Mouse (Mus musculus) megakaryocyte, embryonic 14.5 days (primary cell): ENCODE measurements around the gene Pdzd11.

ENCODE experiments used
- FLI1 ChIP-seq: IDR thresholded peaks from 2 replicates; pipeline ENCODE4 v1.6.1; 2012; ENCODE audit warnings: low read length, inconsistent platforms, mixed read lengths
- GATA1 ChIP-seq: IDR thresholded peaks from 3 replicates; pipeline ENCODE4 v1.6.1; 2012; ENCODE audit warnings: mixed read lengths, low read length, inconsistent platforms, borderline replicate concordance

- TF ChIP-seq GATA1 (no peak), FLI1 (no peak)
Measured at GRCm38 (mm10) chrX:100638477-100638876, 12.1 kb upstream of the Pdzd11 start.
